Mouse (Mus musculus) C2C12 (cell line): ENCODE results near the gene Diaph3. TPM values are rescaled to one million over a fixed set of nuclear protein-coding genes. Genes with fewer than 3 reads are reported as not detected.

Source experiments
- H3K27me3 ChIP-seq: one replicate; pipeline ENCODE4 v1.6.1; 2011; ENCODE audit not compliant: control insufficient read depth, insufficient read depth, insufficient read length
- H3K36me3 ChIP-seq: one replicate; pipeline ENCODE4 v1.6.1; 2011; ENCODE audit not compliant: control insufficient read depth, insufficient read depth
- H3K4me3 ChIP-seq: one replicate; pipeline ENCODE4 v1.5.1; 2011; ENCODE audit warnings: mild to moderate bottlenecking, control low read depth; ENCODE audit not compliant: poor library complexity, insufficient read depth, severe bottlenecking
- H3K79me2 ChIP-seq: one replicate; pipeline ENCODE4 v1.6.1; 2011; ENCODE audit not compliant: control insufficient read depth, insufficient read depth
- H3K79me3 ChIP-seq: one replicate; pipeline ENCODE4 v1.6.1; 2011; ENCODE audit warnings: low read depth, control low read depth
- H3ac ChIP-seq: one replicate; pipeline ENCODE3; 2011; ENCODE audit warnings: low read depth; ENCODE audit not compliant: control insufficient read depth, insufficient read length
- CEBPB ChIP-seq: IDR thresholded peaks from one replicate; pipeline ENCODE4 v1.6.1; 2011; ENCODE audit warnings: low read depth, mild to moderate bottlenecking, control low read depth, moderate library complexity
- CTCF ChIP-seq: IDR thresholded peaks from one replicate; pipeline ENCODE4 v1.5.1; 2011; ENCODE audit not compliant: control insufficient read depth, insufficient read depth, insufficient read length
- FOSL1 ChIP-seq: IDR thresholded peaks from one replicate; pipeline ENCODE4 v1.8.0; 2011; ENCODE audit warnings: mild to moderate bottlenecking, low read length; ENCODE audit not compliant: poor library complexity, insufficient read depth, severe bottlenecking
- MAX ChIP-seq: IDR thresholded peaks from one replicate; pipeline ENCODE4 v1.6.1; 2011; ENCODE audit warnings: mild to moderate bottlenecking, control low read depth
- MYOD1 ChIP-seq: IDR thresholded peaks from one replicate; pipeline ENCODE4 v1.6.1; 2011; ENCODE audit warnings: low read depth; ENCODE audit not compliant: control insufficient read depth, insufficient read length
- MYOG ChIP-seq: IDR thresholded peaks from one replicate; pipeline ENCODE4 v1.6.1; 2011; ENCODE audit not compliant: control insufficient read depth, insufficient read length; ENCODE audit errors: extremely low read depth
- USF1 ChIP-seq: IDR thresholded peaks from one replicate; pipeline ENCODE4 v1.6.1; 2011; ENCODE audit warnings: low read depth, mild to moderate bottlenecking, control low read depth, moderate library complexity
- polyA plus RNA-seq: library from polyadenylated mRNA; unstranded; fragments of >200 nt; fragmentation: generic; extraction: Trizol; gene quantifications from one replicate; pipeline ENCODE4 v1.2.1, GENCODE M21; 2012; ENCODE audit warnings: missing spikeins

Diaph3 gene
- polyA plus RNA-seq, 1 experiment: 14.3 TPM

- Histone ChIP-seq H3ac (no peak overlapping the region), H3K27me3 (no peaks in the 10 kb centered on the region), H3K36me3 (no peaks in the 10 kb centered on the region), H3K79me3 (peaks cover 38% of the 10 kb centered on the region), H3K79me2 (peaks cover 89% of the 10 kb centered on the region), H3K4me3 (no peak overlapping the region)
- TF ChIP-seq FOSL1 (no peak), CTCF (no peak), MYOG (no peak), MYOD1 (no peak), USF1 (no peak), CEBPB (no peak), MAX (no peak)
Measured at GRCm38 (mm10) chr14:87079725-87080124, 61.3 kb downstream of the Diaph3 start.

GRCm38 (mm10) chr14:87075021-87075531 is 66.0 kb downstream of the Diaph3 start:
- Histone ChIP-seq H3K79me2 (peaks cover 55% of the 10 kb centered on the region), H3K4me3 (no peak overlapping the region)
- TF ChIP-seq MAX (no peak), USF1 (no peak), CEBPB (no peak), MYOD1 (no peak), MYOG (no peak), FOSL1 (no peak), CTCF (no peak)

GRCm38 (mm10) chr14:87064281-87064680 is 76.8 kb downstream of the Diaph3 start:
- Histone ChIP-seq H3K79me2 (peaks cover 37% of the 10 kb centered on the region), H3K36me3 (peaks cover 7% of the 10 kb centered on the region), H3K4me3 (no peak overlapping the region), H3K79me3 (peaks cover 16% of the 10 kb centered on the region), H3K27me3 (no peaks in the 10 kb centered on the region), H3ac (no peak overlapping the region)
- no peak for TF ChIP-seq MYOD1
- TF ChIP-seq MYOG: no peak
- TF ChIP-seq MAX: no peak
- no peak for TF ChIP-seq CTCF
- no peak for TF ChIP-seq FOSL1
- no peak for TF ChIP-seq CEBPB
- no peak for TF ChIP-seq USF1

More at GRCm38 (mm10) chr14:87075021-87075531, 66.0 kb downstream of the Diaph3 start:
- Histone ChIP-seq H3K36me3 (peaks cover 5% of the 10 kb centered on the region), H3K79me3 (peaks cover 30% of the 10 kb centered on the region), H3ac (no peak overlapping the region), H3K27me3 (no peaks in the 10 kb centered on the region)

GRCm38 (mm10) chr14:87056169-87056568 is 84.9 kb downstream of the Diaph3 start:
- Histone ChIP-seq H3K36me3 (peaks cover 3% of the 10 kb centered on the region), H3K4me3 (no peak overlapping the region)

GRCm38 (mm10) chr14:87051187-87051586 is 89.8 kb downstream of the Diaph3 start:
- TF ChIP-seq CTCF: no peak
- TF ChIP-seq CEBPB: no peak
- TF ChIP-seq FOSL1: no peak
- TF ChIP-seq MYOD1: no peak
- no peak for TF ChIP-seq USF1
- no peak for TF ChIP-seq MAX
- TF ChIP-seq MYOG: no peak
- H3K79me3 ChIP-seq: peaks cover 20% of the 10 kb centered on the region
- no peak overlapping the region for H3K4me3 ChIP-seq
- no peak overlapping the region for H3ac ChIP-seq
- no peaks in the 10 kb centered on the region for H3K36me3 ChIP-seq
- H3K27me3 ChIP-seq: no peaks in the 10 kb centered on the region
- H3K79me2 ChIP-seq: peaks cover 33% of the 10 kb centered on the region

More at GRCm38 (mm10) chr14:87056169-87056568, 84.9 kb downstream of the Diaph3 start:
- H3K27me3 ChIP-seq: no peaks in the 10 kb centered on the region
- TF ChIP-seq CTCF: no peak
- H3ac ChIP-seq: no peak overlapping the region
- H3K79me2 ChIP-seq: peaks cover 9% of the 10 kb centered on the region
- peaks cover 16% of the 10 kb centered on the region for H3K79me3 ChIP-seq

- no peak for TF ChIP-seq MYOG
- TF ChIP-seq CTCF: no peak
- no peak for TF ChIP-seq FOSL1
- no peak overlapping the region for H3K4me3 ChIP-seq
- H3K79me3 ChIP-seq: peaks cover 18% of the 10 kb centered on the region
- peaks cover 6% of the 10 kb centered on the region for H3K36me3 ChIP-seq
- no peaks in the 10 kb centered on the region for H3K27me3 ChIP-seq
- peaks cover 27% of the 10 kb centered on the region for H3K79me2 ChIP-seq
- H3ac ChIP-seq: no peak overlapping the region
Measured at GRCm38 (mm10) chr14:87044401-87044806, 96.6 kb downstream of the Diaph3 start.

- TF ChIP-seq FOSL1 (no peak), USF1 (no peak), MYOG (no peak), CEBPB (no peak), CTCF (no peak), MYOD1 (no peak), MAX (no peak)
- H3K4me3 ChIP-seq: no peak overlapping the region
- peaks cover 3% of the 10 kb centered on the region for H3K79me3 ChIP-seq
- H3K27me3 ChIP-seq: no peaks in the 10 kb centered on the region
- no peaks in the 10 kb centered on the region for H3K36me3 ChIP-seq
- H3K79me2 ChIP-seq: peaks cover 7% of the 10 kb centered on the region
- no peak overlapping the region for H3ac ChIP-seq
Measured at GRCm38 (mm10) chr14:87020240-87020639, 120.8 kb downstream of the Diaph3 start.
